Mouse (Mus musculus): ENCODE measurements around the gene Ctnnb1. TPM values are rescaled to one million over a fixed set of nuclear protein-coding genes. Genes with fewer than 3 reads are reported as not detected.

Ctnnb1 gene
- polyA plus RNA-seq, 1 experiment from 2014 or later = 103 TPM

DNA sequence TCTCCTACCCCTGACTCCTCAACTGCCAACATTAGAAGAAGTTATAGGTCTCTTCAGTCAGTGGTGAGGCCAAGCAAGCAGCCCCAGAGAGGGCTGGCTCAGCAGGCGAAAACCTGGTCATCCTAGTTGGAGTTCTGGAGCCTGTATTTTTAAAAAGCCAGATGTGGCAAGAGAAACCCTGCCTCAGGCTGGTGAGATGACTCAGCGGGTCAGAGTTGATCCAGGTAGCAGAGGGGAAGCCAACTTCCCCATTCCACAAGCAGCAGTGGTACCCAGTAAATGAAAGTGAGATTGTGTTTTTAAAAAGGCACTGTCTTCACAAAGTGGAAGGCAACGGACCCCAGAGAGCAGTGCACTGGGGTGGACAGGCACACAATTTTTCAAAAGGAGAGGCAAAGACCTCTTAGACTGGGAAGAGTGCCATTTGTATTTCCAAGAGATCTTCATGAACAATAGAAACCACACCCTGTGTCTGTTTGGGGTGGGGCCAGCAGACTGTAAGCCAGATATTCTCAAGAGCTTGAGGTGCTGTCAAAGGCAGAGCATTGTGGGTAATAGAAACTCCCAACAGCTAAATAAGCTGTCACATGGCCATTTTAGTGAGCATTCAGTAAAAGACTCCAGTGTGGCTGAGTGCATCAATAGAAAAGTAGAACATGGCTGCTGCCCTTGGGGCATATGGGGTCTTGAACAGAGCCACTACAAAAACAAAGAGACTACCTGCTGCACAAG is 33.1 kb downstream of the Ctnnb1 start:
- no peaks in the 10 kb centered on the region for H3K9me3 ChIP-seq (replicated peaks)
- H3K27me3 ChIP-seq = no peaks in the 10 kb centered on the region
- peak; percentile 46 for ATAC-seq (ENCODE audit: low read depth)
- peaks cover 100% of the 10 kb centered on the region for H3K36me3 ChIP-seq
- peak overlapping the region; percentile 65 for H3K27ac ChIP-seq
- peaks cover 33% of the 10 kb centered on the region for H3K4me1 ChIP-seq (replicated peaks)
- no peak overlapping the region for H3K4me3 ChIP-seq (replicated peaks)
- WGBS (ENCODE audit: insufficient replicate concordance) = 54% methylated on average over 3 of the region's 3 CpGs
- no peak overlapping the region for H3K9ac ChIP-seq
- no peak overlapping the region for H3K4me2 ChIP-seq
- no peak for DNase-seq

DNA sequence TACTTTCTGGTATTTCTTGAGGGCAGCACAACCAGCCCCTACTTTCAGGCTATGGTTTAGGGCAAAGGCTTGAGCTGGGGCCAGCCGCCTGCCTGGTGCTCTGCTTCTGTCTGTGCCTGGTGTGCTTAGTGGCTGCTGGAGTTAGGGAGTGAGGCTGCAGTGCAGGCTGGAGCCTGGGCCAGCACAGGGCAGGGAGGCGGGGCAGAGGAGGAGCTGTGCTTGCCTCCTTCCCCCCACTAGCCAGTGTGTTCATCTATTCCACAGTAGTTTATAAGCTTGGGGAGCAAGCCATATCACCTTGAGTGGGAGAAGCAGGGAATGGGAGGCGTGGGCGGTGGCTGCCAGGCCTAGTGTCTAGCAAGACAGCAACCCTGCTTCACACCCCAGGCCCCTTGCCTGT is 34.1 kb downstream of the Ctnnb1 start:
- DNase-seq = no peak
- Histone ChIP-seq H3K9me3 (replicated peaks) (no peaks in the 10 kb centered on the region), H3K9ac (no peak overlapping the region; the same call in 1 of the 2 replicates), H3K36me3 (peaks cover 97% of the 10 kb centered on the region), H3K4me3 (replicated peaks) (no peak overlapping the region), H3K27me3 (no peaks in the 10 kb centered on the region), H3K27ac (0 out of 2 replicates have a peak overlapping the region, but pooled peaks have one; percentile 39), H3K4me1 (replicated peaks) (peaks cover 33% of the 10 kb centered on the region), H3K4me2 (no peak overlapping the region)
- WGBS (ENCODE audit: insufficient replicate concordance) = 86% methylated on average over 4 of the region's 4 CpGs
- ATAC-seq (ENCODE audit: low read depth) = no peak

DNA sequence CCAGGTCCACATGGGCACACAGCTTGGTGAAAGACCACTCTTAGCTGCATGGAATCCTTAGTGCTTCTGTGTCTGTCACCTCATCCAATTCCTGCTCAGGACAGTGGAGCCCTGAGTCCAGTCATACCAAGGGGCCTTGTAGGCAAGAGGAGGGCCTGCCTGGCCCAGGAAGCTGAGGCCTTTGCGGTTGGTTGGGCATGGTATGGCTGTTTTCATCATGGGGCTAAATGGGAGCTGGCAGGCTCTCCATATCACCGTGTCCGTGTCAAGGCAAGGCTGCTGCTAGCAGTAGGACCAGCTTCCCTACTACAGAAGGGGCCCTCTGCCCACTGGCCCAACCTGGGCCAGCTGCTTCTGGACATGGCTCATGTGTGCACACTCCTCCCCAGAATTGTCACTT is 34.7 kb downstream of the Ctnnb1 start:
- Histone ChIP-seq H3K4me1 (replicated peaks) (peaks cover 33% of the 10 kb centered on the region), H3K27ac (no peak overlapping the region), H3K9me3 (replicated peaks) (no peaks in the 10 kb centered on the region), H3K4me2 (no peak overlapping the region), H3K4me3 (replicated peaks) (no peak overlapping the region), H3K27me3 (no peaks in the 10 kb centered on the region), H3K36me3 (peaks cover 97% of the 10 kb centered on the region), H3K9ac (no peak overlapping the region)
- no peak for ATAC-seq (ENCODE audit: low read depth)
- 96% methylated on average over 3 of the region's 3 CpGs for WGBS (ENCODE audit: insufficient replicate concordance)
- no peak for DNase-seq

DNA sequence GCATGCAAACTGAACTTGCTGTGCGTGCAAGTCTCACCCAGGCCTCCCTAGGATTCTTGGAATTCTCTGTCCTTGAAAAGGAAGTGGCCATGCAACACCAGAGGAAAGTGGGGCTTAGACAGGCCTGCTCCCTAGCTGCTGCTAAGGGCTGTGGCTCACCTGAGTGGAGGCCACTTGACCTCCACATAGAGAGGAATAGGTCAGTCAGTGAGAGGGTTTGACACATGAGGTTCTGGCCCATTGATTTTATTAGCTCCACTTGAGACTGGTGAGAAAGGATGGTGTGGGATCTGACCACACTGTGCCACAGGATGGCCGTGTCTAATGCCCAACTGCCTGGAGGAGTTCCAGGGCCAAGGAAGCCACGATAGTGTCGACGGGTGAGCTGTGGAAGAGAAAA is 35.2 kb downstream of the Ctnnb1 start:
- peaks cover 33% of the 10 kb centered on the region for H3K4me1 ChIP-seq (replicated peaks)
- H3K27me3 ChIP-seq = no peaks in the 10 kb centered on the region
- DNase-seq (no peak), ATAC-seq (ENCODE audit: low read depth) (no peak)
- no peak overlapping the region for H3K27ac ChIP-seq
- no peak overlapping the region for H3K4me2 ChIP-seq
- H3K4me3 ChIP-seq (replicated peaks) = no peak overlapping the region
- no peak overlapping the region for H3K9ac ChIP-seq
- 88% methylated on average over 5 of the region's 5 CpGs for WGBS (ENCODE audit: insufficient replicate concordance)
- H3K36me3 ChIP-seq = peaks cover 97% of the 10 kb centered on the region
- no peaks in the 10 kb centered on the region for H3K9me3 ChIP-seq (replicated peaks)

DNA sequence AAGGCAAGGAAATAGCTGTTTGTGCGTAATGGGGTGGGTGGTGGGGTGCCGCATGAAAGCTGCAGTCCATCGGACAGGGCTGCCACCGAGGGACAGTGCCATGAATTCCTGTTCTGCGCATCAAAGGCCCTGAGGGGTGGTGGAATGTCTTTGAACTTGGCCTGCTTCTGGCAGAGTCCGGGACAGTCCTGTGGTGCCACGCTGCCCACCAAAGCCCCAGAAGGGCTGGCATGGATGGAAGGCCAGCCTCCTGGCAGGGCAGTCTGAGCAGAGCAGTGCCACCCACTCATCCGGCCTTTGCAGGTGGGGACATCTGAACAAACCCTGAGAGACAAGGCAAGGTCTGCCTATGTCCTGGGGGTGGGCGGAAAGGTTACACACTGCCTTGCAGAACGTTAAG is 36.0 kb downstream of the Ctnnb1 start:
- Histone ChIP-seq H3K36me3 (peaks cover 91% of the 10 kb centered on the region), H3K9me3 (replicated peaks) (no peaks in the 10 kb centered on the region), H3K4me3 (replicated peaks) (no peak overlapping the region), H3K9ac (no peak overlapping the region), H3K4me2 (no peak overlapping the region), H3K27me3 (no peaks in the 10 kb centered on the region), H3K4me1 (replicated peaks) (peaks cover 30% of the 10 kb centered on the region), H3K27ac (no peak overlapping the region)
- WGBS (ENCODE audit: insufficient replicate concordance) = 86% methylated on average over 10 of the region's 10 CpGs
- ATAC-seq (ENCODE audit: low read depth) (no peak), DNase-seq (no peak)

DNA sequence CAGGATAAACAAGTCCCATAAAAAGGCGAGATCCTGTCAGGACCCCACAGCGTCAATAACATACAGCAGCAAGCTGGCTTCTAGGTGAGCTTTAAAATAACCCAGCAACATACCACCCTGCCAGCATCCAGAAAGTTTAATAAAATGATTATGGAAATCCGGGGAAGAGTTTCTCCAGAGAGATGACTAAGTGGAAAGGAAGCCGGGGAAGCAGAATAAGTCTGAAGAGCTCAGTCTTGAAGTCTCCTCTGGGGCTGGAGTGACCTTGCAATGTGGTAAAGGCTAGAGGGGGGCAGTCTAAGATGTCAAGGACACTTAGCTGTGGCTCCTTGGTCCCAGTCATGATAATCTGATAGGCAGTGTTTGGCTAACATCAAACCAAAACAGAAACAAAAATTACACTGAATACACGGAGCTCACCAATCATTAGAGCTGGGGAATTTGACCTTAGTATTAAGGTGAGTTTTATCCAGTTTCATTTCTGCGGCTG is 44.1 kb downstream of the Ctnnb1 start:
- no peaks in the 10 kb centered on the region for H3K9me3 ChIP-seq (replicated peaks)
- no peak for ATAC-seq (ENCODE audit: low read depth)
- no peak for DNase-seq
- no peaks in the 10 kb centered on the region for H3K27me3 ChIP-seq
- no peak overlapping the region for H3K9ac ChIP-seq
- peaks cover 13% of the 10 kb centered on the region for H3K36me3 ChIP-seq
- no peaks in the 10 kb centered on the region for H3K4me1 ChIP-seq (replicated peaks)
- WGBS (ENCODE audit: insufficient replicate concordance) = 64% methylated on average over 6 of the region's 6 CpGs
- no peak overlapping the region for H3K4me3 ChIP-seq (replicated peaks)
- no peak overlapping the region for H3K27ac ChIP-seq
- H3K4me2 ChIP-seq = no peak overlapping the region

DNA sequence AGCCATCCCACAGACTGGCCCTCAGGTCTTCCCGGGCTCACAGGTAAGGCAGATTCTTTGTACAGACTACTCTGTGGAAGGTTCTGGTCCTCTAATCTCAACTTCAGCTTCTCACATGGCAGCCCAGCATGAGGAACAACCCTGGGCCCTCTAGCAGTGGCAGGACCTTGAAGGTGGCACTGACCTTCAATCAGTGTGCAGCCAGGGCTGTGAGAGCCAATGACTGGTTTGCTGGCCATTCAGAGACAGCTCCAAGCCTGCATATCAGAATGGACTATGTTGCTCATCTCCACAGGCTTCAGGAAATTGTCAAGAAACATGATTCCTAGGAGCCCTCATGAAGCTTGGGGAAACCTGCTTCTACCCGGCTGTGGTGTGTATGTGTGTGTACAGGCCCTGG is 45.2 kb downstream of the Ctnnb1 start:
- H3K4me1 ChIP-seq (replicated peaks) = no peaks in the 10 kb centered on the region
- no peak overlapping the region for H3K9ac ChIP-seq
- no peak overlapping the region for H3K4me2 ChIP-seq
- 57% methylated on average over 2 of the region's 2 CpGs for WGBS (ENCODE audit: insufficient replicate concordance)
- DNase-seq (no peak), ATAC-seq (ENCODE audit: low read depth) (no peak)
- H3K27me3 ChIP-seq = no peaks in the 10 kb centered on the region
- peaks cover 2% of the 10 kb centered on the region for H3K36me3 ChIP-seq
- H3K9me3 ChIP-seq (replicated peaks) = no peaks in the 10 kb centered on the region
- H3K27ac ChIP-seq = no peak overlapping the region
- H3K4me3 ChIP-seq (replicated peaks) = no peak overlapping the region

DNA sequence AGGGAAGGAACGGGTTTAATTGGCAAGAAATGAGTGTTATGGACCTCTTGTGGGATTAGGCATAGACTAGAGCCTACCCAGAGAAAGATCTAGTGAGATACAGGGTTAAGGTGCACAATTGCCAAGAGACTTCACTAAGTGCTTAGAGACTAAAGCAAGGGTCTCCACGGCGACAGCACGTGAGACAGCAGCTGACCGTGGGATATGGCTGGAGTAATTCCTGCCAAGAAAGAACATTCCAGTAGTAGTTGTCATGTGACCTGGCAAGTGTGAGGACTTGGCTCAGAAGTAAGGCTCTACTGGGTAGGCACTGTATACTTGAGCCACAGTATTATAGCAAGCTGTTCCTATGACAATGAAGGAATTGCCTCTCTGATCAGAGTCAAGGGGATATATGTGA is 47.1 kb downstream of the Ctnnb1 start:
- H3K27ac ChIP-seq = no peak overlapping the region
- DNase-seq (no peak), ATAC-seq (ENCODE audit: low read depth) (no peak)
- no peaks in the 10 kb centered on the region for H3K27me3 ChIP-seq
- no peaks in the 10 kb centered on the region for H3K9me3 ChIP-seq (replicated peaks)
- WGBS (ENCODE audit: insufficient replicate concordance) = 78% methylated on average over 5 of the region's 5 CpGs
- no peak overlapping the region for H3K4me3 ChIP-seq (replicated peaks)
- H3K4me2 ChIP-seq = no peak overlapping the region
- H3K9ac ChIP-seq = no peak overlapping the region
- no peaks in the 10 kb centered on the region for H3K36me3 ChIP-seq
- no peaks in the 10 kb centered on the region for H3K4me1 ChIP-seq (replicated peaks)

DNA sequence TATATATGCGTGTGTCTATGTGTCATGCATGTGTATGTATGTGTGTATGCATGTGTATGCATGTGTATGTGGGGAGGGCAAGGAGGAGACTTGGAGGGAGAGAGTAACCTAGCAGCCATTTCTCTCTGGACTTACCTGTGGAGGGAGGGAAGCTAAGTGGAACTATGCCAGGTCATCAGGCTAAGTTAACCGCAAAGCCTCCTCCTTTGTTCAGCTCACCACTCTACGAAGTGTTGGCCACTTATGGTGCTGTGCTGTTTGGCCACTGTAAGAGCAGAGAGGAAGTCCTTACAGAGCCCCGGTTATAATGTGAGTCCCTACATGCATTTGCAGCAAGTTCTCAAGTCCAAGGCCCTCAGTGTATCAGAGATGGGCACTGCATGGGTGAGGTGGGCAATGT is 47.8 kb downstream of the Ctnnb1 start:
- no peak overlapping the region for H3K27ac ChIP-seq
- H3K36me3 ChIP-seq = no peaks in the 10 kb centered on the region
- ATAC-seq (ENCODE audit: low read depth) = no peak
- no peak overlapping the region for H3K9ac ChIP-seq
- no peak for DNase-seq
- no peak overlapping the region for H3K4me3 ChIP-seq (replicated peaks)
- no peaks in the 10 kb centered on the region for H3K27me3 ChIP-seq
- 80% methylated on average over 4 of the region's 4 CpGs for WGBS (ENCODE audit: insufficient replicate concordance)
- H3K9me3 ChIP-seq (replicated peaks) = no peaks in the 10 kb centered on the region
- no peak overlapping the region for H3K4me2 ChIP-seq
- no peaks in the 10 kb centered on the region for H3K4me1 ChIP-seq (replicated peaks)

DNA sequence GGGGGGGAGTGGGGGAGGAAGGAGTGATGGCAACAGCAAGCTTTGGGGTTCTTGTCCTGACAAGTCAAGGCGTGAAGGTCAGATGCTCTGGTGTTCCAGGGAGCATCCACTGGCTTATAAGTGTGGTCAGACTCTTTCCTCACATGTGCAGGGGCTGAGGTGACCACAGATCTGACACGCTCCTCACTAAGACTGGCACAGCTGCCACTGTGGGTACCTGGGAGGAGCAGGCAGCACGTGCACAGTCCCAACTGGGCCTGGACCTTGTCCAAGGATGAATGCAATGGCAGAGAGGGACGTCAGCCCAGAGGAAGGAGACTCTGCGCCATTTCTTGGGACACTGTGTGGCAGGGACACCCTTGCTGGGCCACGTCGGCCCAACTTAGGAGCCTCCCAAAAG is 52.8 kb downstream of the Ctnnb1 start:
- no peak overlapping the region for H3K4me2 ChIP-seq
- no peak overlapping the region for H3K27ac ChIP-seq
- H3K4me3 ChIP-seq (replicated peaks) = no peak overlapping the region
- H3K36me3 ChIP-seq = no peaks in the 10 kb centered on the region
- H3K9me3 ChIP-seq (replicated peaks) = no peaks in the 10 kb centered on the region
- no peak for DNase-seq
- H3K27me3 ChIP-seq = no peaks in the 10 kb centered on the region
- WGBS (ENCODE audit: insufficient replicate concordance) = 71% methylated on average over 7 of the region's 7 CpGs
- no peak for ATAC-seq (ENCODE audit: low read depth)
- peaks cover 31% of the 10 kb centered on the region for H3K4me1 ChIP-seq (replicated peaks)
- H3K9ac ChIP-seq = no peak overlapping the region

DNA sequence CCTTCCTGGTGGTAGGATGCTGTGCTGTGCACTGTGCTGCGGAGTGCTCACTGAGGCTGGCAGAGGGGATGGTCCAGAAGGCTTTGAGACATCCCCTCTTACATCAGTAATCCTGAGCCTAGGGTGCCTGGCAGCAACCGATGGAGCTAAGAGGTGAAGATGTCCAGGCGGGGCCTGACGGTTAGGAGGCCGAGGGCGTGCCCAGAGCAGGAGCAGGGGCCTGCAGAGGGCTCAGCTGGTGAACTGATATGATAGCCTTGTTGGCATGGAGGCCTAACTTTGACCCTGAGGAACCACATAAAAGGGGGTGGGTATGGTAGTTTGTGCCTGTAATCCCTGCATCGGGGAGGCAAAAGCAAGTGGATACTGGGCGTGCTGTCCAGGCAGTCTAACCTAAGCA is 54.8 kb downstream of the Ctnnb1 start:
- peaks cover 31% of the 10 kb centered on the region for H3K4me1 ChIP-seq (replicated peaks)
- H3K9me3 ChIP-seq (replicated peaks) = no peaks in the 10 kb centered on the region
- no peak for DNase-seq
- no peak overlapping the region for H3K27ac ChIP-seq
- H3K27me3 ChIP-seq = no peaks in the 10 kb centered on the region
- H3K36me3 ChIP-seq = no peaks in the 10 kb centered on the region
- H3K4me3 ChIP-seq (replicated peaks) = no peak overlapping the region
- H3K9ac ChIP-seq = no peak overlapping the region
- 64% methylated on average over 8 of the region's 8 CpGs for WGBS (ENCODE audit: insufficient replicate concordance)
- peak; percentile 75 for ATAC-seq (ENCODE audit: low read depth)
- no peak overlapping the region for H3K4me2 ChIP-seq

DNA sequence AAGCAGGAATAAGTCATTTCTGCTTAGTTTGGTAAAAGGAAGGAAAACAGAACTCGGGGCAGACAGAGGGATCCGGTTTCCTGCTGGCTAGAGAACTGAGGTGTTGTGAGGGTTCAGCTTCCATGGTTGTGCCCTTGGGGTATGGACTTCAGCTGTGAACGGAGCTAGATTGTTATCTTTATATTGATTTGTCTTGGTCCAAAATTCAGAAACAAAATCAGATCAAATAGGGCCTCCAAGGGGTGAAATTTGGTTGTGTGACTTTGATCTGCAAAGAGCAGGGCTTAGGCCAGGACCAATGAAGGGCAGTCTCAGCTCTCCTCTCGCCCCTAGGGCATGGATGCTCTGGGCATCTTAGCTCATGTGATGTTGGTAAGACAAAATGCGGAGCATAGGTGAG is 55.5 kb downstream of the Ctnnb1 start:
- no peak overlapping the region for H3K27ac ChIP-seq
- no peak overlapping the region for H3K4me2 ChIP-seq
- no peaks in the 10 kb centered on the region for H3K9me3 ChIP-seq (replicated peaks)
- ATAC-seq (ENCODE audit: low read depth) = no peak
- H3K9ac ChIP-seq = no peak overlapping the region
- 53% methylated on average over 5 of the region's 5 CpGs for WGBS (ENCODE audit: insufficient replicate concordance)
- DNase-seq = no peak
- no peaks in the 10 kb centered on the region for H3K27me3 ChIP-seq
- H3K4me1 ChIP-seq (replicated peaks) = peaks cover 31% of the 10 kb centered on the region
- no peak overlapping the region for H3K4me3 ChIP-seq (replicated peaks)
- H3K36me3 ChIP-seq = no peaks in the 10 kb centered on the region

Measured in liver, embryonic 13.5 days (tissue).